Mouse (Mus musculus) frontal cortex, postnatal 36 days (tissue): ENCODE results near the gene Tst.
A peak's percentile ranks its signal among the peaks of the same experiment; 100 is the strongest.

ENCODE experiments used
- DNase-seq, 2 experiments: peaks; one replicate each; pipeline ENCODE4 v3.0.0; 2022; ENCODE audit warnings: low spot score in 2 of 2

Gene Tst

GRCm38 (mm10) chr15:78405517-78406211, at the start of gene Tst:
Tst (minus strand) TSS chr15:78405907.
- peak; percentile 81 to 91 for DNase-seq

DNA sequence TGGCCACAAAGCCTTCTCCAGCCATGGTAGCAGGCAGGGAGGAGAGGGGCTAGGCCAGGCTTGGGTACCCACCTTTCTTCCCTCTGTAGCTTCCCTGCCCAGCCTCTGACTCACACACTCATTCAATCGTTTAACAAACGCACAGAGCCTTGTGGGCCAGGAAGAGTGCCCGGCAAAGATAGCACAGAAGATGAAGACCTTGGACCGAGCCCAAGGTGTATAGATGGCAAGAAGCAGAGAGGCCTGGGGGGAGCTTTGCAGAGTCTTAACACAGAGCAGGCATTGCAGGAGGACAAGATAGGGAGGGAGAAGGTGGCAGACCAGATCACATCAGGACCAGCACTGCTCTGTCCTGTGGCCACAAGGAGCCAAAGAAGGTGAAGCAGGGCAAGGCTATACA, 49.5 kb upstream of the Tst start:
- no peak for DNase-seq

- DNase-seq, result no peak
These were observed 47.2 kb upstream of the Tst start for GRCm38 (mm10) chr15:78452929-78453328.

- no peak for DNase-seq
These were observed 45.5 kb upstream of the Tst start for GRCm38 (mm10) chr15:78451201-78451600.

- DNase-seq, result no peak
These were observed 44.7 kb upstream of the Tst start for GRCm38 (mm10) chr15:78450419-78450768.

DNA sequence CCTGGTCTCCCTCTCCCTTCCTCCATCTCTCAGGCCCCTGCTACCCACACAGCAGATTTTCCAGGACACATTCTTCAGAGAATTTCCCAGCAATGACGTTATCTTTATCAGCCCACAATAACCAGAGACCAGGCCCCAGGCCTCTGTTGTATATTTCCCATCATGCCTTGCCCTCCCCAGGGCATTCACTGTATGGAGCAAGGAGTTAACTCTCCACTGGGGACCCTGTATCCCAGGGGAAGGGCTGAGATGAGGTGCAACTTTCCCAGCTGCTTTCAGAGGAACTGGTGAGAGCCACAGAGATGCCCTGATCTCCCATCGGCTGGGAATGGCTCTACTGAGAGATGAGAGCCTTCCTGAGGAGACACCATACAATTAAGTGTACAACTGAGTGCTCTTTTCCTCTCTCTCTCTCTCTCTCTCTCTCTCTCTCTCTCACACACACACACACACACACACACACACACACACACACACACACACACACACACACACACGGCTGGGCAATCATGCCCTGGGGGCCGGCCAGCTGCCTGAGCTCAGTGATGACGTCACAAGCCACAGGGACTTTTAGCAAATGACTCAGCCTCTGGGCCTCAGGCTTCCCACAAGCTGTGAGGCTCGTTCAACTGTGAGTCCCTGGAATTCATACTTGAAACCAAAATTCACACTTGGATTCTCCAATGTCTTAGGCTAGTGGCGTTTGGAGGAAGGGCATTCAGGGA, 44.1 kb upstream of the Tst start:
- DNase-seq, result no peak

DNA sequence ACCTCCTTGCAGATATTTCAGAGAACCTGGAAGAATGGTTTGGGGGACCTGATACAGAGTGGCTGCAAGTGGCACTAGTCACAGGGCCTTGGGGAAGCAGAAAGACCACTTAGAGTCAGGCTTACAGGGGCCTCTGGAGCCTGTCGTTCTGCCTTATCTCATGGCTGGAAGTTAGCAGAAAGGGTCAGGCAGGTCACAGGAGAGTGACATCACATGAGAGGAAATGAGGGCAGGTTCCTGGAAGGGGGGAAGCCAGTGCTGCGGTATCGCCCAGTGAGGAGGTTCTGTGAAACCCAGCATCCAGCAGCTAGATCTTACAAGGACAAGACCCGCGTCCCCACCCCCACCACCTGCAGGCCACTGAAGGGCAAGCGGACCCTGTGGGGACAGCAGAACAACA, 43.4 kb upstream of the Tst start:
- DNase-seq, result no peak

GRCm38 (mm10) chr15:78447746-78448535, 42.2 kb upstream of the Tst start:
- peak; percentile 94 to 95 for DNase-seq

DNA sequence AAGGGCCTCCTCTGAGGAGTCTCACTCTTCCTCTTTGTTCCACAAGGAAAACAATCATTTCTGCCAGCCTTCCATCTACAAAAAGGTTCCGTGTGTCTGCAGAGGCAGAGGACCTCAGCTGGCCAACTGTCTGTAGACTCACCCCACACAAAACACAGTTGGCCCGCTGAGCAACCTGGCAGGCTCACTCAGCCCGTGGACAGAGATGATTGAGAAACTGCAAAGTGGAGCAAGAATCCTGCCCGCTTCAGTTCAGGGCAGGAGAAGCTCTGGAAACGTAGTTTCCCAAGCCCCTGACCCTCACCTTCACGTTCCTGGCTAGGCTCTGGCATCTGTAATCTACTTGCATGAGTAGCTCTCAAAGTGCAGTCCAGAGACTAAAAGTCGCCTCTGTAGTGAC, 41.4 kb upstream of the Tst start:
- no peak for DNase-seq

GRCm38 (mm10) chr15:78443857-78444256, 38.1 kb upstream of the Tst start:
- DNase-seq, result no peak

- no peak for DNase-seq
These were observed 36.5 kb upstream of the Tst start for GRCm38 (mm10) chr15:78442231-78442630.

GRCm38 (mm10) chr15:78438973-78439372, 33.3 kb upstream of the Tst start:
- DNase-seq, result no peak

DNA sequence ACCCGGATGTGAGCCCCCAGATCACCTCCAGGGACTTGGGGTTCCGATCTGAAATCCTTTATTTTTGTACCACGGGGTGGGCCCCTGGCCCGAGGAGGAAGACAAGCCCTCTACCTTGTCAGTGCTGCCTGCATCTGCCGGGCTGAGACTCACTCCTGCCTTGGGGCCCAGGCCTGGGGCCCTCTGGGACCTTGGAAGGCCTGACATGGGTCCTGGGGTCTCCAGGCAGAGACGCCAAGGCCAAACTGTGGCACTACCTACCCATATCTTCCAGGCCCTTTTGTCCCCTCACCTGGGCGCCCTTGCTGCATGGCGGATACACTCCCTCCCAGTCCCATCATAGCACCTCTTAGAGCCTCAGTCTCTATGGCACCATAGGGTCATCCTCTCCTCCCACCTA, 32.8 kb upstream of the Tst start:
- no peak for DNase-seq

DNA sequence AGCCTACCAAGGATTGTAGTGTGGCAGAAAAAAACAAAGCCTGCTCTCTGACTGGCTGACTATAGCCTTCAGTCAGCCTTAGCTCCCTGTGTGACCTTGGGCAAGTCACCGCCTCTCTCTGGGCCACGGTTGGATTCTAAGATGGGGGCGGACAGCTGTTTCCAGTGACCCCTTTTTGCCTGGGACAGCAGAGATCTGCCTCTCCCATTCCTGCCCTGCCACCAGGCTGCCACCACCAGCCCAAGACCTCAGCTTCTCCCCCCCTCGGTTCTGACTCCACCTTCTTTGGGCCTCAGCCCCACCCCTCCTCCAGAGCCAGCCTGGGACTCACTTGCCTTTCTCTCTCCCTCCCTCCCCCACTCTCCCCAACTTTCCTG, 32.3 kb upstream of the Tst start:
- DNase-seq, result no peak

DNA sequence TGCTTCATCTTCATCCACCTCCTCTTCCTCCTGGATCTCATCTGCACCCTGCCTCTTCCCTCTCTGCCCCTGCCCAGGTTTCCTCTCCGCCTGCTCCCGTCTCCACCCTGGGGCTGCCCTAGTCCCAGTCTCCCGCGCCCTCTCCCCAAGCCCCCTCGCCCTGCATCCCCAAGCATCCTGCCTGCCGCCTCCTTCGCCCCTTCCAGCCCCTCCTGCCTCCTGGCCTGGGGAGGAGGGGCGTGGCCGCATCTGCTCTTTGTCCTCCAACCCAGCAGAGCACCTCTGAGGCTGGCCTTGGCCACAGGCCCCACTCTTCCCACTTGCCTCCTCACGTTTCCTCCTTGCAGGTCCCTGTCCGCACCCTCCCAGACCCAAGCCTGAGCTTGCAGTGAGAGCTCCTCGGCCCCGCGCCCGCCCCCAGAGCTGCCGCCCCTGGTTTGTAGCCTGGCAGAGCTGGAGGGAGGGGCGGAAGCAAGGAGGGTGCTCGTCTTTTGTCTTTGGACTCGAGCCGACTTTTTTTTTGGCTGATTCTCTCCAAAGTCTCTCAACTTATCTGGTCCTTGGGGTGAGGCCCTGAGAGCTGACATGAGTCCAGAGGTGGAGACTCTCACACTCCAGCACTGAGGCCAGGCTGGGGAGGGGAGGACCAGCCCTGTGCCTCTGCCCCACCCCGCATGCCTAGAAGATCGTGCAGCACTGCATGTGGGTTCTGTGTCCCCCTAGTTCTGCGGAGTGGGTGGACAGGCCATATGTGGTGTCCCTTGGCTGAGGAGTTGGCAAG, 31.7 kb upstream of the Tst start:
- peak; percentile 73 to 78 for DNase-seq

DNA sequence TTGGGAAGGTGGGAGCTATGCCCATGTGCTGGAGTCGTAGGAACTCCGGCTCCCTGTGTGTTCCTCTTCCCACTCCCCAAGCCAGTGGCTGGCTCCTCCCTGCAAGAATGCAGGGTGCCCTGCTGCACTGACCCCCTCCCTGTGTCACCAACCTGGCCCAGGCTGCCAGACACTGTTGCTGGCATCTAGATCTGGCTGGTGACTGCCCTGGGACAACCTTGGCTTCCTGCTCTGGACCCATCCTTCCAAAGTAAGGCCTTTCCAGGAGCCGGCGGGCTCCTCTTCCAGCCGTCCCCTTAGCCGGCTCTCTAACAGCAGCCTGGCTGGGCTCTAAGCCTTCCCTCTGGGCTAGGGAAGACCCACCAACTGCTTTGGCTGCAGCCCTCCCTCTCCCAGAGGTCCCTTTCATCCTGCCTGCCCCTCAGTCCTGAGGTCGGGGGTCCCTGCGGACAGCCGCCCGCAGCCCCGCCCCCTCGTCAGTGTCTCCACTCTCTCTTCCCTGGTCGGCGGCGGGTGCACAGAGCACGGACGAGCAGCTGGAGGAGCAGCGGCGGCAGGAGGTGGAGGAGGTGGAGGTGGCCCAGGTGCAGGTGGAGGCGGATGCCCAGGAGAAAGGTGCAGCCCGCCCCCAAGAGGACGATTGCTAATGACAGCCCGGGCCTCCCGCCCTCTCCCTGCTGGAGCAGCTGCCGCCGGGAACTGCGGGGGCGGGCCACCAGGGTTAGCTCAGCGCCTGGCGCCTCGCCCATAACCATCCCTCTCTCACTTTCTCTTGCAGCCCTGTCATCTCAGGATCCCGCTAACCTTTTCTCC, 30.9 kb upstream of the Tst start:
- DNase-seq, result peak; percentile 93

DNA sequence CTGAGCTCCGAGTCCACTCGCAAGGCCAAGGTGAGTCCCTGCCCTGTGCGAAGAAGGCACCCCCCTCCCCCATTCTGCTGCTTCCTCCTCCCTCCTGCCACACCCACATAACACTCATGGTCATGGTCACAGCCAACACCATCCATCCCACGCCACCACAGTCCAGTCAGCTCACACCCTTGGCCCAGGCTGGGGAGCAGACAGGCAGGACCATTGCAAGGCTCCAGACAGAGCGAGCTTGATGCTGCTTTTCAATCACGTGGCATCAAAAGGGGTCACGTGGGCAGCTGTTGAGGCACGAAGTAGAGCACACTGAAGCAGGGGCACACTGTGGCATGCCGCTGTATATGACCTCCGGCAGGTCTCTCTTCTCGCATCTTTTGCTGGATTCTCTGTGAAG, 30.0 kb upstream of the Tst start:
- no peak for DNase-seq

DNA sequence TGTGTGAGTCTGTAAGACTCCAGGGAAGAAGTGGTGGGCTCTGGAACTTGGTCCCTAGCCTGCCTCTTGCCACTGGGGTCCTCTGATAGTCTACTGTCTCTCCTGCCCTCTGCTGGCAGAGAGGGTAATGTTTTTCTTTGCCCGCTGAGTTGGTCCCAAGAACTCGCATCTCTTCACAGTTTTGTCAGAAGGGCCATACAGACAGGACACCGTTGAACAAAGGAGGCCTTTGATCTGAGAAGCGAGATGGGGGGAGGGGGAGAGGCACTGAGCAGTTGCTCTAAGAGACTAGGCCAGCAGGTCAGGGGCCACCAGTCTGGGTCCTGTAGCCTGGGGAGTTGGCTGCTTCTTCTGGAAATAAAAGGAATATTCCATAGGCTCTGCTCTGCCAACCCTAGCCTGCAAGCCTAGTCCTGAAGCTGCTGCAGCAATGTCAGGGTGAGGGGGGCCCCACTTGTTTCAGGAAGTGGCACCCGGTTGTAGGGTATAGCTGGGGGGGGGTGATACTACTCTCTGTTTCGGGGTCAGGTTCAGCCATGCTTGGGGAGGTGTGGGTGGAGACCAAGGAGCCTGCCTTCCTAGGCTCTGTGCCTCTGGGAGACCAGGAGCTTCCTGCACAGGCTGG, 29.3 kb upstream of the Tst start:
- peak in 1 of 2 experiments; percentile 75 for DNase-seq

- no peak for DNase-seq
These were observed 25.9 kb upstream of the Tst start for GRCm38 (mm10) chr15:78431541-78432121.

DNA sequence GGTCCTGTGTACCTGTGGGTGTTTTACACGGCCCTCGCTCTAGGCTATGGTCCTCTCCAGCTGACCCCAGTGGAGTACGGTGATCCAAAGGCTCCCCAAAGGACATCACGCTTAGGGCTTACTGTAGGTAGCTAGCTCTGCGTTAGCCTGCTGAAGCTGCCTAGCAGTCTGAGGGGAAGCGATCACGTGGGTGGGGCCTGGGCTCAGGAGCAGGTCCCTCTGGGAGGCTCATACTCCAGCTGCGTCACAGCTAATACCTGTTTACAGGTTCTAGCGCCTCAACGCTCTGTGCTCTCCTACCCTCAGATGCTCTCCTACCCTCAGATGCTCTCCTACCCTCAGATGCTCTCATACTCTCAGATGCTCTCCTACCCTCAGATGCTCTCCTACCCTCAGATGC, 25.2 kb upstream of the Tst start:
- DNase-seq, result no peak
